Mouse (Mus musculus) heart, embryonic 12.5 days (tissue): ENCODE data around the gene Fndc11. TPM values are rescaled to one million over a fixed set of nuclear protein-coding genes. Genes with fewer than 3 reads are reported as not detected.

ENCODE experiments used
- ATAC-seq: fragments of 200-750 bp; cut with Nextera tagmentation; 2 replicates; pipeline ENCODE4 v1.8.0; 2017; ENCODE audit warnings: moderate TSS enrichment, moderate library complexity; ENCODE audit not compliant: insufficient number of reproducible peaks, low FRiP score
- H3K27ac ChIP-seq: fragments of 300-500 bp; sonication (generic); 2 replicates; pipeline ENCODE4 v1.5.1; 2016; ENCODE audit warnings: mild to moderate bottlenecking, moderate library complexity; ENCODE audit not compliant: poor library complexity, severe bottlenecking
- H3K27me3 ChIP-seq: fragments of 300-500 bp; sonication (generic); replicated peaks from 2 replicates; pipeline ENCODE4 v1.6.1; 2016; ENCODE audit warnings: mild to moderate bottlenecking, moderate library complexity
- H3K36me3 ChIP-seq: fragments of 300-500 bp; sonication (generic); 2 replicates; pipeline ENCODE4 v1.6.1; 2016; ENCODE audit warnings: mild to moderate bottlenecking, moderate library complexity
- H3K4me1 ChIP-seq: fragments of 300-500 bp; sonication (generic); replicated peaks from 2 replicates; pipeline ENCODE4 v1.6.1; 2016; ENCODE audit warnings: mild to moderate bottlenecking
- H3K4me2 ChIP-seq: fragments of 300-500 bp; sonication (generic); 2 replicates; pipeline ENCODE4 v1.6.1; 2016; ENCODE audit warnings: mild to moderate bottlenecking, moderate library complexity
- H3K4me3 ChIP-seq: fragments of 300-500 bp; sonication (generic); 2 replicates; pipeline ENCODE4 v1.5.1; 2016; ENCODE audit warnings: mild to moderate bottlenecking
- H3K9ac ChIP-seq: fragments of 300-500 bp; sonication (generic); 2 replicates; pipeline ENCODE4 v1.6.1; 2016; ENCODE audit warnings: mild to moderate bottlenecking, moderate library complexity
- H3K9me3 ChIP-seq: fragments of 300-500 bp; sonication (generic); replicated peaks from 2 replicates; pipeline ENCODE4 v1.6.1; 2016; ENCODE audit warnings: mild to moderate bottlenecking, moderate library complexity
- WGBS: fragments of 180-500 bp; shearing (Covaris S2); methylation state at CpG from one replicate; pipeline ENCODE4 v1.1.7; 2016; 5-methylcytosine and 5-hydroxymethylcytosine counted together
- polyA plus RNA-seq: library from polyadenylated mRNA; unstranded; fragments of >200 nt; fragmentation: Nextera tagmentation; extraction: Ambion mirVana; gene quantifications from 2 replicates; pipeline ENCODE4 v1.2.1, GENCODE M21; 2016

Gene Fndc11
- polyA plus RNA-seq, 1 experiment from 2014 or later, result not detected

GRCm38 (mm10) chr2:181193044-181193443, 26.8 kb upstream of the Fndc11 start:
- H3K9ac ChIP-seq, result no peak overlapping the region
- H3K4me2 ChIP-seq, result no peak overlapping the region
- H3K4me1 ChIP-seq, result peaks cover 9% of the 10 kb centered on the region; the same call in 1 of the 2 replicates
- no peak for ATAC-seq
- WGBS, result 53% methylated on average over 3 of the region's 3 CpGs
- H3K27me3 ChIP-seq, result peaks cover 13% of the 10 kb centered on the region; the same call in 1 of the 2 replicates
- no peaks in the 10 kb centered on the region for H3K9me3 ChIP-seq
- no peak overlapping the region for H3K4me3 ChIP-seq
- H3K36me3 ChIP-seq, result peaks cover 4% of the 10 kb centered on the region; the same call in 1 of the 2 replicates
- no peak overlapping the region for H3K27ac ChIP-seq

GRCm38 (mm10) chr2:181196628-181197300, 23.0 kb upstream of the Fndc11 start:
- whole genome bisulfite sequencing, result 78% methylated on average over 4 of the region's 4 CpGs
- no peak overlapping the region for H3K27ac ChIP-seq
- no peak for ATAC-seq

GRCm38 (mm10) chr2:181201606-181202005, 18.2 kb upstream of the Fndc11 start:
- Histone ChIP-seq H3K4me3 (no peak overlapping the region), H3K9ac (no peak overlapping the region), H3K4me1 (no peaks in the 10 kb centered on the region), H3K9me3 (no peaks in the 10 kb centered on the region), H3K27ac (no peak overlapping the region), H3K4me2 (no peak overlapping the region), H3K36me3 (no peaks in the 10 kb centered on the region), H3K27me3 (peaks cover 35% of the 10 kb centered on the region)
- WGBS, result 59% methylated on average over 3 of the region's 3 CpGs
- ATAC-seq, result no peak

More at GRCm38 (mm10) chr2:181196628-181197300, 23.0 kb upstream of the Fndc11 start:
- H3K27me3 ChIP-seq, result peaks cover 25% of the 10 kb centered on the region
- no peak overlapping the region for H3K4me2 ChIP-seq
- H3K9me3 ChIP-seq, result no peaks in the 10 kb centered on the region
- H3K9ac ChIP-seq, result no peak overlapping the region
- no peaks in the 10 kb centered on the region for H3K4me1 ChIP-seq
- no peak overlapping the region for H3K4me3 ChIP-seq
- no peaks in the 10 kb centered on the region for H3K36me3 ChIP-seq

- no peak within 1 kb of the TSS for H3K4me3 ChIP-seq
- H3K9ac ChIP-seq, result no peak within 1 kb of the TSS
- H3K27me3 ChIP-seq, result peaks cover 35% of the 10 kb centered on the region
- WGBS, result 85% methylated on average over 3 of the region's 3 CpGs
- H3K27ac ChIP-seq, result no peak within 1 kb of the TSS
- no peaks in the 10 kb centered on the region for H3K4me1 ChIP-seq
- no peaks in the 10 kb centered on the region for H3K36me3 ChIP-seq
- H3K9me3 ChIP-seq, result no peaks in the 10 kb centered on the region
- no peak within 1 kb of the TSS for H3K4me2 ChIP-seq
- ATAC-seq, result no peak
These were observed 17.4 kb upstream of the Fndc11 start, which contains the start of gene Ptk6 for GRCm38 (mm10) chr2:181202422-181202821. Gene Ptk6 (minus strand): TSS chr2:181202789.

- no peak overlapping the region for H3K4me3 ChIP-seq
- H3K9me3 ChIP-seq, result no peaks in the 10 kb centered on the region
- no peaks in the 10 kb centered on the region for H3K4me1 ChIP-seq
- no peak for ATAC-seq
- no peak overlapping the region for H3K9ac ChIP-seq
- WGBS, result 75% methylated on average over 6 of the region's 6 CpGs
- peaks cover 39% of the 10 kb centered on the region for H3K27me3 ChIP-seq
- H3K4me2 ChIP-seq, result no peak overlapping the region
- H3K36me3 ChIP-seq, result no peaks in the 10 kb centered on the region
- no peak overlapping the region for H3K27ac ChIP-seq
These were observed 16.9 kb upstream of the Fndc11 start for GRCm38 (mm10) chr2:181202886-181203285.

GRCm38 (mm10) chr2:181205678-181206077, 14.1 kb upstream of the Fndc11 start:
- 0 out of 2 replicates have a peak, but pooled peaks have one; percentile 16 for ATAC-seq
- no peak overlapping the region for H3K9ac ChIP-seq
- H3K4me2 ChIP-seq, result no peak overlapping the region
- no peaks in the 10 kb centered on the region for H3K36me3 ChIP-seq
- no peak overlapping the region for H3K27ac ChIP-seq
- peaks cover 48% of the 10 kb centered on the region for H3K27me3 ChIP-seq
- no peak overlapping the region for H3K4me3 ChIP-seq
- WGBS, result 66% methylated on average over 5 of the region's 5 CpGs
- no peaks in the 10 kb centered on the region for H3K4me1 ChIP-seq
- no peaks in the 10 kb centered on the region for H3K9me3 ChIP-seq

- H3K4me1 ChIP-seq, result no peaks in the 10 kb centered on the region
- no peak overlapping the region for H3K27ac ChIP-seq
- peaks cover 50% of the 10 kb centered on the region for H3K27me3 ChIP-seq
- no peak overlapping the region for H3K4me2 ChIP-seq
- ATAC-seq, result peak; percentile 57; the same call in 1 of the 2 replicates
- H3K9ac ChIP-seq, result no peak overlapping the region
- no peak overlapping the region for H3K4me3 ChIP-seq
- no peaks in the 10 kb centered on the region for H3K36me3 ChIP-seq
- WGBS, result 56% methylated on average over 9 of the region's 9 CpGs
- no peaks in the 10 kb centered on the region for H3K9me3 ChIP-seq
These were observed 13.7 kb upstream of the Fndc11 start for GRCm38 (mm10) chr2:181206118-181206517.

GRCm38 (mm10) chr2:181212389-181213020, 7.3 kb upstream of the Fndc11 start:
- Histone ChIP-seq H3K4me2 (peak overlapping the region; percentile 61), H3K27me3 (peaks cover 70% of the 10 kb centered on the region), H3K9ac (no peak overlapping the region), H3K36me3 (no peaks in the 10 kb centered on the region), H3K27ac (no peak overlapping the region), H3K4me3 (peak overlapping the region; percentile 31), H3K9me3 (no peaks in the 10 kb centered on the region), H3K4me1 (peaks cover 4% of the 10 kb centered on the region; the same call in 1 of the 2 replicates)
- 3% methylated on average over 34 of the region's 34 CpGs for WGBS
- ATAC-seq, result peak; percentile 25; the same call in 1 of the 2 replicates

- no peak within 1 kb of the TSS for H3K9ac ChIP-seq
- peaks cover 4% of the 10 kb centered on the region; the same call in 1 of the 2 replicates for H3K4me1 ChIP-seq
- ATAC-seq, result peak; percentile 53; the same call in 1 of the 2 replicates
- H3K9me3 ChIP-seq, result no peaks in the 10 kb centered on the region
- peak within 1 kb of the TSS; percentile 61 for H3K4me2 ChIP-seq
- WGBS, result 2% methylated on average over 17 of the region's 17 CpGs
- no peak within 1 kb of the TSS for H3K27ac ChIP-seq
- H3K27me3 ChIP-seq, result peaks cover 65% of the 10 kb centered on the region
- no peaks in the 10 kb centered on the region for H3K36me3 ChIP-seq
- H3K4me3 ChIP-seq, result peak within 1 kb of the TSS; percentile 31
These were observed 6.8 kb upstream of the Fndc11 start, which contains the start of gene Srms for GRCm38 (mm10) chr2:181213021-181213445. Gene Srms (minus strand): TSS chr2:181213185.

- Histone ChIP-seq H3K4me2 (no peak overlapping the region), H3K36me3 (no peaks in the 10 kb centered on the region), H3K4me1 (peaks cover 20% of the 10 kb centered on the region), H3K9ac (no peak overlapping the region), H3K9me3 (no peaks in the 10 kb centered on the region), H3K27me3 (peaks cover 58% of the 10 kb centered on the region), H3K4me3 (no peak overlapping the region), H3K27ac (no peak overlapping the region)
- WGBS, result 79% methylated on average over 6 of the region's 6 CpGs
- ATAC-seq, result no peak
These were observed 3.8 kb upstream of the Fndc11 start for GRCm38 (mm10) chr2:181216037-181216436.

- H3K4me2 ChIP-seq, result no peak overlapping the region
- no peaks in the 10 kb centered on the region for H3K36me3 ChIP-seq
- H3K4me1 ChIP-seq, result peaks cover 16% of the 10 kb centered on the region
- ATAC-seq, result no peak
- peaks cover 30% of the 10 kb centered on the region for H3K27me3 ChIP-seq
- no peak overlapping the region for H3K9ac ChIP-seq
- no peak overlapping the region for H3K4me3 ChIP-seq
- no peaks in the 10 kb centered on the region for H3K9me3 ChIP-seq
- WGBS, result 52% methylated on average over 5 of the region's 5 CpGs
- H3K27ac ChIP-seq, result no peak overlapping the region
These were observed 830 bp upstream of the Fndc11 start for GRCm38 (mm10) chr2:181218881-181219485.
